Mouse (Mus musculus) kidney, embryonic 16.5 days (tissue): ENCODE data around the gene Mkrn3. TPM values are rescaled to one million over a fixed set of nuclear protein-coding genes. Genes with fewer than 3 reads are reported as not detected.

Experiments
- ATAC-seq: fragments of 200-750 bp; cut with Nextera tagmentation; 2 replicates; pipeline ENCODE4 v1.8.0; 2017; ENCODE audit warnings: moderate TSS enrichment; ENCODE audit not compliant: low FRiP score, low TSS enrichment
- H3K27ac ChIP-seq: fragments of 300-500 bp; sonication (generic); 2 replicates; pipeline ENCODE4 v1.5.1; 2014; ENCODE audit warnings: low read length
- H3K27me3 ChIP-seq: fragments of 300-500 bp; sonication (generic); 2 replicates; pipeline ENCODE4 v1.6.1; 2014; ENCODE audit warnings: low read length, control low read depth, mixed read lengths; ENCODE audit not compliant: insufficient read depth
- H3K36me3 ChIP-seq: fragments of 300-500 bp; sonication (generic); 2 replicates; pipeline ENCODE4 v1.6.1; 2014; ENCODE audit warnings: low read length, control low read depth, mixed read lengths; ENCODE audit not compliant: insufficient read depth
- H3K4me1 ChIP-seq: fragments of 300-500 bp; sonication (generic); 2 replicates; pipeline ENCODE4 v1.6.1; 2014; ENCODE audit warnings: low read length, control low read depth, mixed read lengths; ENCODE audit not compliant: insufficient read depth
- H3K4me2 ChIP-seq: fragments of 300-500 bp; sonication (generic); replicated peaks from 2 replicates; pipeline ENCODE4 v1.6.1; 2014; ENCODE audit warnings: low read depth, low read length
- H3K4me3 ChIP-seq: fragments of 300-500 bp; sonication (generic); 2 replicates; pipeline ENCODE4 v1.5.1; 2014; ENCODE audit warnings: mild to moderate bottlenecking, low read length
- H3K9ac ChIP-seq: fragments of 300-500 bp; sonication (generic); replicated peaks from 2 replicates; pipeline ENCODE4 v1.6.1; 2014; ENCODE audit warnings: low read length
- H3K9me3 ChIP-seq: fragments of 300-500 bp; sonication (generic); 2 replicates; pipeline ENCODE4 v1.6.1; 2016; ENCODE audit warnings: low read length, control low read depth
- WGBS: fragments of 180-500 bp; shearing (Covaris S2); extraction: QIAGEN DNeasy Blood & Tissue Kit; methylation state at CpG from one replicate; pipeline ENCODE4 v1.1.7; 2014; 5-methylcytosine and 5-hydroxymethylcytosine counted together
- polyA plus RNA-seq: library from polyadenylated mRNA; unstranded; fragments of >200 nt; fragmentation: Nextera tagmentation; extraction: Ambion mirVana; gene quantifications from 2 replicates; pipeline ENCODE4 v1.2.1, GENCODE M21; 2015

Mkrn3 gene
- 5.1 and 5.2 TPM in 2 replicates for polyA plus RNA-seq

DNA sequence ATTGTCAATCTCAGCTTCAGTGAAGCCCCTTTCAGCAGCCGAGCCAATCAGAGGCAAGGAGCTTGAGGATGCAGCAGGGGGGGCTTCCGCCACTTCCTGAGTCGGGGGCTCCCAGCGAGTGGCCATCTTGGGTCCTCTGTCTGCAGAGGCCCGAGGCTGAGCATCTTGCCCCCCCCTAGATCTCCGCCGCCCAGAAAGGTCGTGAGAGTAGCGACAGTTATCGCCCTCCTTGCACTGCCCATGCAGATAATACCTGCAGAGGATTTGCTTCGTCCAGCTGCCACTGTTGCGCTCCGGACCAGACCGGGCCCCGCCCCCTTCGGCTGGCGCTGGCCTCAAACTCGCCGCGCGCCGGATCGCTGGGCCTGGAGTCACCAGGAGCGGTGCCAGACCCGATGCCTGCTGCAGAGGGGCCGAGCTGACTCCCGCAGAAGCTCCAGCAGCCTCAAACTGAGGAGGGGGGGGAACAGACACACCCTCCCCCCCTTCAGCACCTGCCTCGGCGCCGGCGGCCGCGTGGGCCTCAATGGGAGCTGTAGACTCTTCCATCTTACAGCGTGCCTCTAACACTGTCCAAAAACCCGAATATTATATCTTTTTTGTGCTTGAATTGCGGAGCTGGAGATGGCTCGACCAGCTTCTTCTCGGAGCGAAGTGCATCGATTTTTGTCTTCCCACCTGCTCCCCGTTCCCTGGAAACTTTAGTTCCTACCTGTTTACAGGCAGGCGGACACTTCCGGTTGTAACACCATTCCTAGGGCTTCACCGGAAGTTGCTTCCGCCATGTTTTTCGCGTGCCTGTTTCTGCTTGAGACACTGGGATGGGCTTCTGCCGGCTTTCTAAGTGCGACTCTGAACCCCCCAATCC lies at the start of gene Mkrn3:
Gene Mkrn3 (minus strand): TSS at position 647 of the 868 bp plus-strand sequence.
- peak within 1 kb of the TSS; percentile 68 for H3K4me3 ChIP-seq
- no peaks in the 10 kb centered on the region for H3K36me3 ChIP-seq
- H3K9me3 ChIP-seq = peaks cover 9% of the 10 kb centered on the region; the same call in 1 of the 2 replicates
- peaks cover 8% of the 10 kb centered on the region for H3K4me1 ChIP-seq
- H3K27me3 ChIP-seq = no peaks in the 10 kb centered on the region; the same call in 1 of the 2 replicates
- ATAC-seq = peak; percentile 84
- WGBS = 27% methylated on average over 49 of the region's 49 CpGs
- peak within 1 kb of the TSS; percentile 54 for H3K4me2 ChIP-seq
- H3K27ac ChIP-seq = no peak within 1 kb of the TSS
- H3K9ac ChIP-seq = peak within 1 kb of the TSS; percentile 79

DNA sequence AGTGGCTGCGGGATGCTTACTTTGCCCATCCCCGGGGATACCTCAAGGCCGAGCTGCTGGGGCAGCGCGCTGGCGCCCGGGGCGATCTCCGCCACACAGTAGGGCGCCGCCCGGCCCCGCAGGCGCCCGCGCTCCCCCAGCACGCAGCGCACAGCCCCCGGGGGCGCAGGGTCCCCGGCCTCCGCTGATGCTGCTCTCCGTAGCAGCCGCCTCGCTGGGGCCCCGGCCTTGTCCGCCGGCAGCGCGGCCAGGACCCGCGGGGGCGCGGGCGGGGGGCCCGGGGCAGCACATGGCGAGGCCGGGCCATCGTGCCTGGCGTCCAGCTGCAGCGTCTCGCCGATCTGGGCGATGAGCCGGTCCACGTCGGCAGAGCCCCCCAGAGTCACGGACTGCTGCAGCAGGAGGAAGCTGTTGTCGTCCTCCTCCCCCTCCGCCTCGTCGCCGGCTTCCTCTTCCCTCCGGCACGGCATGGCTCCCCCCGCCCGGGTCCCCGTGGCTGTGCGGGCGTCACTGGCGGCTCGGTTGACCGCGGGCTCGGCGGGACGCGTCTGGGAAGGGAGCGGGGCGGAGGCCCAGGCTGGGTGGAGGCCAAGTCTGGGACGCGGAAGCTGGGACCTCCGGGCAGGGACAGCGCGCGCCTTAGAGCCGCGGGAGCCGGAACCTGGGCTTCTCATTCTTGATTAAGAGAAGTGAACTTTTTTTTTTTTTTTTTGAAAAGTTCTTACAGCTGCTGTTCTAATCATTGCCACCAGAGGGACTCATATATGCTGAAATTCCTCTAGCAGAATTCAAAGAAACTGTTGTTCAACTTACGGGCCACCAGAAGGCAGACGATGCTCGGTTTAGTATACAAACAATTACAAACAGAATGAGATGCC lies 44.2 kb upstream of the Mkrn3 start, which contains the start of gene Peg12:
Gene Peg12 (minus strand): TSS at position 633 of the 878 bp plus-strand sequence.
- Histone ChIP-seq H3K9ac (peak within 1 kb of the TSS; percentile 78), H3K27ac (peak within 1 kb of the TSS; percentile 95), H3K4me3 (peak within 1 kb of the TSS; percentile 61), H3K4me2 (peak within 1 kb of the TSS; percentile 59), H3K4me1 (no peaks in the 10 kb centered on the region), H3K27me3 (no peaks in the 10 kb centered on the region), H3K36me3 (no peaks in the 10 kb centered on the region), H3K9me3 (peaks cover 11% of the 10 kb centered on the region)
- WGBS = 14% methylated on average over 73 of the region's 82 CpGs
- ATAC-seq = peak; percentile 93

- WGBS = 24% methylated on average over 55 of the region's 55 CpGs
- peak overlapping the region; percentile 95 for H3K27ac ChIP-seq
- H3K4me3 ChIP-seq = peak overlapping the region; percentile 61
- peak; percentile 68 for ATAC-seq
- no peaks in the 10 kb centered on the region for H3K36me3 ChIP-seq
- H3K4me1 ChIP-seq = no peaks in the 10 kb centered on the region
- H3K27me3 ChIP-seq = no peaks in the 10 kb centered on the region
- H3K9me3 ChIP-seq = peaks cover 11% of the 10 kb centered on the region
- H3K4me2 ChIP-seq = peak overlapping the region; percentile 59
- H3K9ac ChIP-seq = peak overlapping the region; percentile 78
Measured at GRCm38 (mm10) chr7:62463007-62463877, 43.3 kb upstream of the Mkrn3 start.

- ATAC-seq = peak; percentile 50; the same call in 1 of the 2 replicates
- H3K4me2 ChIP-seq = peak overlapping the region; percentile 59
- H3K27ac ChIP-seq = peak overlapping the region; percentile 47; the same call in 1 of the 2 replicates
- peaks cover 11% of the 10 kb centered on the region for H3K9me3 ChIP-seq
- no peaks in the 10 kb centered on the region for H3K27me3 ChIP-seq
- no peaks in the 10 kb centered on the region for H3K4me1 ChIP-seq
- peak overlapping the region; percentile 31 for H3K9ac ChIP-seq
- peak overlapping the region; percentile 61 for H3K4me3 ChIP-seq
- 26% methylated on average over 13 of the region's 13 CpGs for whole genome bisulfite sequencing
- H3K36me3 ChIP-seq = no peaks in the 10 kb centered on the region
Measured at GRCm38 (mm10) chr7:62462229-62463006, 42.5 kb upstream of the Mkrn3 start.

DNA sequence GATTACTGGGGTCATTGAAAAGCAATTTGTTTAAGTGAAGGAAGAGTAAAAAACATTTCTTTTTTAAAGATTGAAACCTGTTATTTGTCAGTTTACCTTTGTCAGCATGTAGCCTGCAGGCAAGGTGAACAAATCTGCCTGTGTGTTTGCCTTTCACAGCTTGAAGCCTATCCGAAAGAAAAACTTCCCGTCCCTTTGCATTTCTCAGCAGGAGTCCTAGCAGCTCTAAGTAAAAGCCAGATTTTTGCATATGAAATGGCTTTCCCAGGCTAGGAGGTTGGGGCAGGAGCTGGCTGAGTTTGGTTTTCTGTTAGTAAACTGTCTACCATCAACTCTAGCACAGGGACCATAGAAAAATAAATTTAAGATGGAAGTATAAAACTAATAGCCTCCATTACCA lies 32.4 kb upstream of the Mkrn3 start:
- ATAC-seq = no peak
- 28% methylated on average over 2 of the region's 2 CpGs for WGBS

GRCm38 (mm10) chr7:62445431-62446165 lies 25.7 kb upstream of the Mkrn3 start:
- no peaks in the 10 kb centered on the region for H3K9me3 ChIP-seq
- no peaks in the 10 kb centered on the region for H3K36me3 ChIP-seq
- H3K4me2 ChIP-seq = no peak overlapping the region
- H3K9ac ChIP-seq = no peak overlapping the region
- H3K4me3 ChIP-seq = no peak overlapping the region
- no peak overlapping the region for H3K27ac ChIP-seq
- ATAC-seq = no peak
- H3K27me3 ChIP-seq = no peaks in the 10 kb centered on the region
- no peaks in the 10 kb centered on the region for H3K4me1 ChIP-seq

More for the DNA sequence above, 32.4 kb upstream of the Mkrn3 start:
- no peak overlapping the region for H3K9ac ChIP-seq
- no peaks in the 10 kb centered on the region for H3K36me3 ChIP-seq
- no peaks in the 10 kb centered on the region for H3K27me3 ChIP-seq
- H3K27ac ChIP-seq = no peak overlapping the region
- no peak overlapping the region for H3K4me3 ChIP-seq
- no peak overlapping the region for H3K4me2 ChIP-seq
- H3K4me1 ChIP-seq = no peaks in the 10 kb centered on the region
- 0 out of 2 replicates have a peak, but pooled peaks cover 3% of the 10 kb centered on the region for H3K9me3 ChIP-seq

GRCm38 (mm10) chr7:62436394-62436793 lies 16.5 kb upstream of the Mkrn3 start:
- H3K27ac ChIP-seq = no peak overlapping the region
- no peak overlapping the region for H3K4me3 ChIP-seq
- H3K4me2 ChIP-seq = no peak overlapping the region
- ATAC-seq = no peak
- 49% methylated on average over 2 of the region's 2 CpGs for WGBS
- H3K36me3 ChIP-seq = no peaks in the 10 kb centered on the region
- no peaks in the 10 kb centered on the region for H3K27me3 ChIP-seq
- H3K9me3 ChIP-seq = no peaks in the 10 kb centered on the region
- H3K9ac ChIP-seq = no peak overlapping the region
- no peaks in the 10 kb centered on the region for H3K4me1 ChIP-seq

GRCm38 (mm10) chr7:62433243-62433642 lies 13.3 kb upstream of the Mkrn3 start:
- WGBS = 34% methylated on average over 3 of the region's 3 CpGs
- H3K9ac ChIP-seq = no peak overlapping the region
- no peak overlapping the region for H3K4me3 ChIP-seq
- H3K4me1 ChIP-seq = no peaks in the 10 kb centered on the region
- H3K4me2 ChIP-seq = no peak overlapping the region
- no peak for ATAC-seq
- H3K9me3 ChIP-seq = no peaks in the 10 kb centered on the region
- H3K36me3 ChIP-seq = no peaks in the 10 kb centered on the region
- H3K27me3 ChIP-seq = no peaks in the 10 kb centered on the region
- no peak overlapping the region for H3K27ac ChIP-seq
